Mouse (Mus musculus) liver, postnatal 0 days (tissue): ENCODE measurements around the gene Scn4a.

Experiments used
- CTCF ChIP-seq: sonication (generic); IDR thresholded peaks from 2 replicates; pipeline ENCODE4 v1.5.1; 2016; ENCODE audit warnings: antibody characterized with exemption, low read depth
- EP300 ChIP-seq: IDR thresholded peaks from 2 replicates; pipeline ENCODE4 v1.6.1; 2016; ENCODE audit warnings: antibody characterized with exemption, low read depth, mild to moderate bottlenecking

DNA sequence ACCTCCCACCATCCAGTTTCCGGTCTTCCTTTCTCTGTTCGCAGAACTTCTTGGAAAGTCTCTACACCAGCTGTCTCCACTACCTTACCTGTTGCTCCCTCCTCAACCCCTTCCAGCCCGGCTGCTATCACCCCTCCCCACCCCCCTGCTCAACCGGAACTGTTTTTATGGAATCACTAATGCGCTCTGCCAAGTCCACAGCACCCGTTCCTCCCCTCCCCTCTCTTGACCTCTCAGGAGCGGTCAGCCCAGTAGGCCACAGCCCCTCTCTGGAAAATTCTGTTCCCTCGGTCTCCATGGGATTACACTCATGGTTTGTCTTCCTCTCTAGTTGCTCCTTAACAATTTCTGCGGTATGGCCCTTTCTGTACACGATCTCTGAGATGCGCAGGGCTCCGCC, at the start of gene Scn4a:
- TF ChIP-seq CTCF (no peak), EP300 (no peak)
